Mouse (Mus musculus) embryonic facial prominence, embryonic 14.5 days (tissue): ENCODE results near the gene Supt4a. TPM values are rescaled to one million over a fixed set of nuclear protein-coding genes. Genes with fewer than 3 reads are reported as not detected.

Experiments
- ATAC-seq: fragments of 200-750 bp; cut with Nextera tagmentation; 2 replicates; pipeline ENCODE4 v1.8.0; 2017; ENCODE audit warnings: low read depth, moderate number of reproducible peaks, moderate TSS enrichment
- DNase-seq: peaks from one replicate; pipeline ENCODE4 v3.0.0-alpha.2; 2015; ENCODE audit warnings: low spot score
- H3K27ac ChIP-seq: fragments of 300-500 bp; sonication (generic); replicated peaks from 2 replicates; pipeline ENCODE4 v1.5.1; 2014; ENCODE audit warnings: low read depth, mild to moderate bottlenecking, low read length, moderate library complexity
- H3K27me3 ChIP-seq: fragments of 300-500 bp; sonication (generic); replicated peaks from 2 replicates; pipeline ENCODE4 v1.6.1; 2014; ENCODE audit warnings: low read length; ENCODE audit not compliant: control insufficient read depth, insufficient read depth
- H3K36me3 ChIP-seq: fragments of 300-500 bp; sonication (generic); 2 replicates; pipeline ENCODE4 v1.6.1; 2014; ENCODE audit warnings: low read length, mixed read lengths; ENCODE audit not compliant: control insufficient read depth, insufficient read depth
- H3K4me1 ChIP-seq: fragments of 300-500 bp; sonication (generic); 2 replicates; pipeline ENCODE4 v1.6.1; 2014; ENCODE audit warnings: antibody characterized with exemption, low read length; ENCODE audit not compliant: control insufficient read depth, insufficient read depth
- H3K4me2 ChIP-seq: fragments of 300-500 bp; sonication (generic); 2 replicates; pipeline ENCODE4 v1.6.1; 2014; ENCODE audit warnings: low read depth, mild to moderate bottlenecking, low read length, moderate library complexity, mixed read lengths
- H3K4me3 ChIP-seq: fragments of 300-500 bp; sonication (generic); 2 replicates; pipeline ENCODE4 v1.5.1; 2014; ENCODE audit warnings: low read depth, mild to moderate bottlenecking, low read length
- H3K9ac ChIP-seq: fragments of 300-500 bp; sonication (generic); 2 replicates; pipeline ENCODE4 v1.6.1; 2014; ENCODE audit warnings: low read depth, mild to moderate bottlenecking, low read length, moderate library complexity, mixed read lengths
- H3K9me3 ChIP-seq: fragments of 300-500 bp; sonication (generic); 2 replicates; pipeline ENCODE4 v1.6.1; 2016; ENCODE audit warnings: low read length; ENCODE audit not compliant: control insufficient read depth
- whole genome bisulfite sequencing: fragments of 180-500 bp; shearing (Covaris S2); extraction: QIAGEN DNeasy Blood & Tissue Kit; methylation state at CpG from one replicate; pipeline ENCODE4 v1.1.7; 2014; 5-methylcytosine and 5-hydroxymethylcytosine counted together
- polyA plus RNA-seq: library from polyadenylated mRNA; unstranded; fragments of >200 nt; fragmentation: Nextera tagmentation; extraction: Ambion mirVana; gene quantifications from 2 replicates; pipeline ENCODE4 v1.2.1, GENCODE M21; 2014

Supt4a gene
- polyA plus RNA-seq, 1 experiment from 2014 or later, result 146 TPM

GRCm38 (mm10) chr11:87728850-87729592, 8.3 kb upstream of the Supt4a start:
- H3K4me3 ChIP-seq, result no peak overlapping the region
- H3K4me1 ChIP-seq, result peaks cover 14% of the 10 kb centered on the region
- DNase-seq, result no peak
- no peak overlapping the region for H3K4me2 ChIP-seq
- H3K27me3 ChIP-seq, result no peaks in the 10 kb centered on the region
- H3K9me3 ChIP-seq, result no peaks in the 10 kb centered on the region
- no peak overlapping the region for H3K9ac ChIP-seq
- no peak for ATAC-seq
- WGBS, result 61% methylated on average over 17 of the region's 18 CpGs
- H3K27ac ChIP-seq, result no peak overlapping the region
- H3K36me3 ChIP-seq, result no peaks in the 10 kb centered on the region

GRCm38 (mm10) chr11:87729593-87730185, 7.7 kb upstream of the Supt4a start:
- no peak overlapping the region for H3K9ac ChIP-seq
- no peaks in the 10 kb centered on the region for H3K27me3 ChIP-seq
- no peak for ATAC-seq
- WGBS, result 80% methylated on average over 13 of the region's 13 CpGs
- H3K4me1 ChIP-seq, result peaks cover 14% of the 10 kb centered on the region
- H3K36me3 ChIP-seq, result no peaks in the 10 kb centered on the region
- H3K9me3 ChIP-seq, result no peaks in the 10 kb centered on the region
- H3K4me3 ChIP-seq, result no peak overlapping the region
- no peak overlapping the region for H3K4me2 ChIP-seq
- no peak overlapping the region for H3K27ac ChIP-seq
- DNase-seq, result no peak

DNA sequence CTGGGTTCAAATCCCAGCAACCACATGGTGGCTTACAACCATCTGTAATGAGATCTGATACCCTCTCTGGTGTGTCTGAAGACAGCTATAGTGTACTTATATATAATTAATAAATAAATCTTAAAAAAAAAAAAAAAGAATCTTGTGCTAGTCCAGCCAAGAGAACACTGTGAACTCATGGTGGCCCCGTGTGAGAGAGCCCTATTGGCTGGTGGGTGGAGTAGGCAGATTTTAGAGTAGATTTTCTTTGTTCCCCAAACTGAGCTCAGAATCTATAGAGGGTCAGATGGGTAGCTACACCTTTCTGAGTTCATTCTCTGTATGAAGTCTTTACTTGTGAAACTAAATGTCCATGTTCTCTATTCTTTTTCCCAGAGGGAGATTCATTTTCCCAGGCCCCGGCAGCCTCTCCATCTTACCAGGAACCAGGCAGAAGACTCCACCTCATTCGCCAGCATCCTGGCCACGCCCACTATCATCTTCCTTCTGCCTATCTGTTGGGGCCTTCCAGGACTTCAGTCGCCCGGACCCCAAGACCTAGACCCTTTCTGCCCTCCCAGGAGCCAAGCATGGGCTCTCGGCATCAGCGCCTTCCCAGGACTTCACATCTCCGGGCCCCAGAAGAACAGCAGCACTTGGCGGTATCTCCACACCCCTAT, 6.6 kb upstream of the Supt4a start:
- Histone ChIP-seq H3K27ac (no peak overlapping the region), H3K4me2 (no peak overlapping the region), H3K9me3 (no peaks in the 10 kb centered on the region), H3K4me1 (peaks cover 10% of the 10 kb centered on the region), H3K36me3 (no peaks in the 10 kb centered on the region), H3K27me3 (no peaks in the 10 kb centered on the region), H3K4me3 (no peak overlapping the region), H3K9ac (no peak overlapping the region)
- 68% methylated on average over 10 of the region's 10 CpGs for WGBS
- ATAC-seq, result no peak
- DNase-seq, result no peak

DNA sequence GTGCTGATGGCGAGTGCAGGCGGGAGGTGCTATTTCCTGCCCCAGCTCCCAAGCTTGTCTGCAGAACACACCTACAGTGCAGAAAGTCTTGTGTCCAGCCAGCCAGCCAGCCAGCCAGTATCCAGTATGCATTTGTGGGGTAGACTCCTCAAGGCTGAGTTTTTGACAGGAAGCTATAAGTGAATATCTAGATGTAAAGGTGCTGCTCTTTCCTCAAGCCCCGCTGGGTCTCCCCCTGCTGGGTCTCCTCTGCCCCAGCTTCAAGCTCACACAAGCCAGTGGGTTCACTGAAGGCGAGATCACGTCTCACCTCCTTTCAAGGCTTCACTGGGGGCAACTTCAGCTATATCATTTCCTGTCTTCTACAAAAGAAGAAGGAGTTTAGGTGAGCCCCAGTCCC, 3.0 kb upstream of the Supt4a start:
- Histone ChIP-seq H3K27ac (no peak overlapping the region), H3K4me1 (peaks cover 9% of the 10 kb centered on the region; the same call in 1 of the 2 replicates), H3K9ac (0 out of 2 replicates have a peak overlapping the region, but pooled peaks have one; percentile 38), H3K4me2 (peak overlapping the region; percentile 41; the same call in 1 of the 2 replicates), H3K4me3 (no peak overlapping the region), H3K27me3 (no peaks in the 10 kb centered on the region), H3K9me3 (no peaks in the 10 kb centered on the region), H3K36me3 (0 out of 2 replicates have a peak, but pooled peaks cover 4% of the 10 kb centered on the region)
- 40% methylated on average over 5 of the region's 5 CpGs for WGBS
- DNase-seq (no peak), ATAC-seq (no peak)

- Histone ChIP-seq H3K4me1 (peaks cover 9% of the 10 kb centered on the region; the same call in 1 of the 2 replicates), H3K9ac (no peak overlapping the region), H3K9me3 (no peaks in the 10 kb centered on the region), H3K36me3 (peaks cover 15% of the 10 kb centered on the region), H3K4me2 (no peak overlapping the region), H3K27me3 (no peaks in the 10 kb centered on the region), H3K27ac (no peak overlapping the region), H3K4me3 (no peak overlapping the region)
- 81% methylated on average over 6 of the region's 6 CpGs for WGBS
- no peak for DNase-seq
- no peak for ATAC-seq
These were observed 1.7 kb upstream of the Supt4a start for GRCm38 (mm10) chr11:87735691-87736090.

GRCm38 (mm10) chr11:87736647-87737134, 661 bp upstream of the Supt4a start:
- WGBS, result 2% methylated on average over 31 of the region's 31 CpGs
- peak overlapping the region; percentile 75 for H3K9ac ChIP-seq

GRCm38 (mm10) chr11:87743691-87744090, 6.3 kb downstream of the Supt4a start:
- ATAC-seq (no peak), DNase-seq (no peak)
- 86% methylated on average over 3 of the region's 3 CpGs for WGBS
- no peaks in the 10 kb centered on the region for H3K9me3 ChIP-seq
- H3K4me3 ChIP-seq, result no peak overlapping the region
- no peaks in the 10 kb centered on the region for H3K27me3 ChIP-seq
- H3K36me3 ChIP-seq, result peaks cover 59% of the 10 kb centered on the region
- H3K4me2 ChIP-seq, result no peak overlapping the region
- H3K27ac ChIP-seq, result no peak overlapping the region
- no peaks in the 10 kb centered on the region for H3K4me1 ChIP-seq
- no peak overlapping the region for H3K9ac ChIP-seq

More at GRCm38 (mm10) chr11:87736647-87737134, 661 bp upstream of the Supt4a start:
- ATAC-seq, result peak; percentile 86
- Histone ChIP-seq H3K27me3 (no peaks in the 10 kb centered on the region), H3K36me3 (peaks cover 25% of the 10 kb centered on the region), H3K9me3 (no peaks in the 10 kb centered on the region), H3K27ac (peak overlapping the region; percentile 95), H3K4me3 (peak overlapping the region; percentile 69), H3K4me1 (peaks cover 9% of the 10 kb centered on the region; the same call in 1 of the 2 replicates), H3K4me2 (peak overlapping the region; percentile 94)
- peak; percentile 92 for DNase-seq

DNA sequence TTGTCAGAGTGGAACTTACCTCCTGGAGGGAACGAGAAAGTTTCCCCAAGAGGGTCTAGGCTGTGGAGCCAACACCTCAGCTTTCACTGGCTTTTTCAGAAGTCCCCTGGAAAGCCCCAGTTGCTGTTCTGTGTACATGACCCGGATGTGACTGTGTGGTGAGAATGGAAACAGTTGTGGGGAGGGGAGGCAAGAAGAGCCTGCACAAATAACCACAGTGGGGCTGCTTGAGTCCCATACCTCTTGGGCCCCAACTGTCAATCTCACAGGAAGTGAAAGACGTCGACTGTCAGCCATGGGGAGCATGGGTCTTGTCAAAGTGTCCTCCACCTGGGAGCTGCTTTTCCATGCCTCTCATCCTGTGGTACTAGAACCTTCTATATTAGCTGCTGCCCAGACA, 7.6 kb downstream of the Supt4a start:
- Histone ChIP-seq H3K36me3 (peaks cover 51% of the 10 kb centered on the region), H3K9me3 (no peaks in the 10 kb centered on the region), H3K9ac (no peak overlapping the region), H3K4me1 (no peaks in the 10 kb centered on the region), H3K27ac (no peak overlapping the region), H3K4me3 (no peak overlapping the region), H3K4me2 (no peak overlapping the region), H3K27me3 (no peaks in the 10 kb centered on the region)
- 81% methylated on average over 4 of the region's 4 CpGs for WGBS
- DNase-seq (no peak), ATAC-seq (no peak)
